Mouse (Mus musculus) heart, adult 10 weeks (tissue): Measurements from ENCODE around the gene Laptm4a. TPM values are rescaled to one million over a fixed set of nuclear protein-coding genes. Genes with fewer than 3 reads are reported as not detected.

Source experiments
- polyA plus RNA-seq: library from polyadenylated mRNA; stranded (reverse); fragments of 350-450 nt; fragmentation: Illumina TruSeq; extraction: RNeasy Lipid Tissue Mini Kit (QIAGEN cat#74804); gene quantifications from one replicate; pipeline ENCODE4 v1.2.3, GENCODE M21; 2014; ENCODE audit warnings: low read depth, low replicate concordance

The Laptm4a gene
- polyA plus RNA-seq = 438 TPM

DNA sequence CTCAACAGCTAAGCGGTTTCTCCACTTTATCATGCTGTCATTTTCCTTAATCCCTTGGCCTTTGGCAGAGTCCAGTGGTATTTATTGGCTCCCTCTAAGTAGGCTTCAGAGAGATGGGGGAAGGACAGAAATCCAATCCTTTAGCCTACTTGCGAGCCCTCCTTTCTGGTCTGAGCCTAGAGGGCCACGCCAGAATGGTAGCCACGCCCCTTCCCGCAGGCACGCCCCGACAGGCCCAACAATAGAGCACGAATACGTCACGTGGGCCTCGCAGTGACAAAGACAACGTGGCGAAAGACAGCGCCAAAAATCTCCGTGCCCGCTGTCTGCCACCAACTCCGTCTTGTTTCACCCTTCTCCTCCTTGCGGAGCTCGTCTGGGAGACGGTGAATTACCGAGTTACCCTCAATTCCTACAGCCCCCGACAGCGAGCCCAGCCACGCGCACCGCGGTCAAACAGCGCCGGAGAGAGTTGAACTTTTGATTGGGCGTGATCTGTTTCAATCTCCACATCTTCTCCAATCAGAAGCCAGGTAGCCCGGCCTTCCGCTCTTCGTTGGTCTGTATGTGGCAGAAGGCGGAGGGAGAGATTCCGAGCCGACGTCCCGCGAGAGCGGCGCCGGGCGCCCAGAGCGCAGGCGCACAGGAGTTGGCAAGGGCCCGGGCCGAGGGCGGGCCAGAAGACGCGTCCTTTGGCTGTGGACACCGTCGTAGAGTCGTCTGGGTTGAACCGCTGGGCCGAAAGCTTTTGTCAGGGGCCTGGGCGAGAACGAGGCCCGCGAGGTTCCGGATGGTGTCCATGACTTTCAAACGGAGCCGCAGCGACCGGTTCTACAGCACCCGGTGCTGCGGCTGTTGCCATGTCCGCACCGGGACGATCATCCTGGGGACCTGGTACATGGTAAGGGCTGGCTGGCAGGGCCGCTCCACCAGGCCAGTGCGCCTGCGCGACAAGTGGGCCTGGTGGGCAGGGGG is at the start of gene Laptm4a:
Gene Laptm4a (plus strand): TSS at position 271 of the 975 bp plus-strand sequence.

DNA sequence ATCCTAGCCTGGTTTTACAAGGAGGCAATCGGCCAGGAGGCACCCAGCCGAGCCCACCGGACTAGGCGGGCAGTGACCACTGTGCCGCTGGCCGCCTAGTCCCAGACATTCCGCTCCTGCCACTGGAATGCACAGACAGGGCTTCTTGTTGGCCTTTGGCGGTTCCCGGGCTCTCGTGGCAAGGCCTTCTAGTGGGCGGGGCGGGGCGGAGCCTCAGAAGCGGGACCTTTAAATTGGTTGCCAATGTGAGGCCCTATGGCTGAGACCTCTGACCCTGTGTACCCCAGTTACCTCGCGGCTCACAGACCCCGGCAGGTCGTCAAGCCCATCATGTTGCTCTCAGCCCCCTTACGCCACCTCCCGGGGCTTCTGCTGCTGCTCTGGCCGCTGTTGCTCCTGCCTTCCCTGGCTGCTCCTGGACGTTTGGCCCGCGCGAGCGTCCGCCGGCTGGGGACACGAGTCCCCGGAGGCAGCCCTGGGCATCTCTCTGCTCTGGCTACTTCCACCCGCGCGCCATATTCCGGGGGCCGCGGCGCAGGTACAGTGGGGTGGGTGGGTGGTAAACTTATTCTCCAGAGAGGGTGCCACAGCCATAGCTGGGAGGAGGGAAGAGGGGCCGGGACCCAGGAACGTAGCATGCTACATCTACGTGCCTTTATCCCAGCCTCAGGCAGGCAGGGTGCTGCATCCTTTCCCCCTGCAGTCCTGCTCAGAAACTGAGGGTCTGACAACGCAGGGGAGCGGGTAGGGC is 26.4 kb downstream of the Laptm4a start, which contains the start of gene Matn3:
Gene Matn3 (plus strand): TSS at position 216 of the 751 bp plus-strand sequence.

DNA sequence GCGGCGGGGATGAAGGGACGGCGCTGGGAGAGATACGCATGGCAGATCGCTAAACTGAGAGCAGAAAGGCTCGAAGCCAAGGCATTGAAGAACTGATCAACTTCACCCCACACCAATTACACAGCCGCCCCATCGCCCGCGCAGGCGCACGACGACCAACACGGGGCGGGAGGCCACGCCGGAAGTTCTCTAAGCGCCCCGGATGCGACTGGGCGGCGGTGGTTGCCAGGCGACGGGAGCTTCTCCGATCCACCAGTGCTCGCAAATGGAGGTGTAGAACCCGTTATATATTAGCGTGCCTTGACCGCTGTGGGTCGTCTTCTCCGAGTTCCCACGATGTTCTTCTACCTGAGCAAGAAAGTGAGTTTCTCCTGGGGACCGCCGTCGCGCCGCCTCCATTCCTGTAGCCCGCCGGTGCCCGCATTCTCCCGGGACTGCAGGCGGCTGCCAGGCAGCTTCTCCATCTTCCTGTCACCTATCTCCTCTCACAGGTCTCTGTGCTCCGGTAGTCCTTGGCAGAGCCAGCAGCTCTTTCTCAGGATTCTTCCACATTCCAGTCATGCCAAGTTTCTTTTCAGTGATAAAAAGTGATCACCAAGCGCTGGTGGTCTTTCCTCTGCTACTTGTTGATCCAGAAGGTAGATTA is 52.5 kb downstream of the Laptm4a start, which contains the start of gene Wdr35:
Gene Wdr35 (plus strand): TSS at position 73 of the 646 bp plus-strand sequence.

Other genes with a start within 250 kb of the Laptm4a start
- gene Pum2, start 247.5 kb upstream of the Laptm4a start, polyA plus RNA-seq = 62.7 TPM
- 5.2 TPM for gene Sdc1, start 150.3 kb upstream of the Laptm4a start, polyA plus RNA-seq
- gene Matn3, start 26.3 kb downstream of the Laptm4a start, polyA plus RNA-seq = not detected
- gene Wdr35, start 52.2 kb downstream of the Laptm4a start, polyA plus RNA-seq = 11.8 TPM
- gene Ttc32, start 108.3 kb downstream of the Laptm4a start, polyA plus RNA-seq = 25.3 TPM